Mouse (Mus musculus) ES-E14 (cell line): Measurements from ENCODE around the gene Stk24. TPM values are rescaled to one million over a fixed set of nuclear protein-coding genes. Genes with fewer than 3 reads are reported as not detected.

Experiments used
- DNase-seq: peaks from one replicate; pipeline ENCODE4 v3.0.0-alpha.2; 2013; ENCODE audit warnings: low read depth, low spot score
- H3K27ac ChIP-seq: 2 replicates; pipeline ENCODE4 v1.5.1; 2012; ENCODE audit warnings: low read depth, mild to moderate bottlenecking, low read length, moderate library complexity, mixed read lengths; ENCODE audit not compliant: poor library complexity, insufficient read depth, severe bottlenecking
- H3K36me3 ChIP-seq: 2 replicates; pipeline ENCODE4 v1.6.1; 2012; ENCODE audit warnings: mild to moderate bottlenecking, low read length, moderate library complexity, mixed read lengths; ENCODE audit not compliant: control insufficient read depth, poor library complexity, insufficient read depth, severe bottlenecking
- H3K4me1 ChIP-seq, 2 experiments: fragments of 150-350 bp in 1 of 2; sonication (generic) in 1 of 2; 2 replicates each; pipeline ENCODE4 v1.6.1; 2012; ENCODE audit warnings: low read length in 2 of 2, mild to moderate bottlenecking in 1 of 2, mixed read lengths in 1 of 2; ENCODE audit not compliant: control insufficient read depth in 2 of 2, insufficient read depth in 2 of 2, poor library complexity in 1 of 2
- H3K4me3 ChIP-seq, 2 experiments: fragments of 150-350 bp in 1 of 2; sonication (generic) in 1 of 2; 2 replicates each; pipeline ENCODE4 v1.5.1; 2012; ENCODE audit warnings: low read length in 2 of 2, low read depth in 1 of 2, mild to moderate bottlenecking in 1 of 2, mixed read lengths in 1 of 2; ENCODE audit not compliant: insufficient read depth in 1 of 2, poor library complexity in 1 of 2, severe bottlenecking in 1 of 2
- H3K9ac ChIP-seq: 2 replicates; pipeline ENCODE4 v1.6.1; 2012; ENCODE audit warnings: low read depth, mild to moderate bottlenecking, low read length, mixed read lengths; ENCODE audit not compliant: poor library complexity, insufficient read depth, severe bottlenecking
- H3K9me3 ChIP-seq: fragments of 150-350 bp; sonication (generic); 2 replicates; pipeline ENCODE4 v1.6.1; 2012; ENCODE audit warnings: low read depth, mild to moderate bottlenecking, low read length; ENCODE audit not compliant: control insufficient read depth, insufficient read depth
- CHD2 ChIP-seq: IDR thresholded peaks from 2 replicates; pipeline ENCODE4 v1.6.1; 2014; ENCODE audit warnings: mild to moderate bottlenecking, low read depth, low read length, inconsistent platforms
- HCFC1 ChIP-seq: IDR thresholded peaks from 2 replicates; pipeline ENCODE4 v1.6.1; 2012; ENCODE audit warnings: low read length, inconsistent platforms, borderline replicate concordance; ENCODE audit not compliant: insufficient read depth
- MAFK ChIP-seq: IDR thresholded peaks from 2 replicates; pipeline ENCODE4 v1.6.1; 2014; ENCODE audit warnings: mild to moderate bottlenecking, low read depth, low read length, inconsistent platforms; ENCODE audit not compliant: insufficient read depth
- ZC3H11A ChIP-seq: IDR thresholded peaks from 2 replicates; pipeline ENCODE4 v1.6.1; 2012; ENCODE audit warnings: low read depth, mild to moderate bottlenecking, inconsistent platforms, low read length, borderline replicate concordance
- ZNF384 ChIP-seq: IDR thresholded peaks from 2 replicates; pipeline ENCODE4 v1.6.1; 2012; ENCODE audit warnings: low read depth, low read length, inconsistent platforms
- in situ Hi-C, 2 experiments: fragments of 600-800 bp; cut with MboI; formaldehyde crosslinking; loops; one replicate each; pipeline ENCODE4 v1.15.1; 2025; ENCODE audit warnings: low sequenced_read_pairs in 2 of 2, inconsistent platforms in 1 of 2; ENCODE audit not compliant: unreplicated experiment in 2 of 2
- total RNA-seq: library from RNA; depleted of rRNA; stranded (reverse); fragments of 300-350 nt; gene quantifications from 2 replicates; pipeline ENCODE4 v1.2.3, GENCODE M21; 2012

Stk24 gene
- total RNA-seq, 1 experiment, result 21.2 TPM

- Histone ChIP-seq H3K4me3 (no peak overlapping the region), H3K4me1 (peaks cover 0 to 2% of the 10 kb centered on the region in 2 experiments; a peak in 2 of 4 replicates), H3K36me3 (peaks cover 27% of the 10 kb centered on the region; the same call in 1 of the 2 replicates), H3K9ac (no peak overlapping the region), H3K9me3 (no peaks in the 10 kb centered on the region), H3K27ac (no peak overlapping the region)
- in situ Hi-C loops, result no loop called here
- TF ChIP-seq MAFK (no peak), CHD2 (no peak), ZNF384 (no peak), ZC3H11A (no peak), HCFC1 (no peak)
- DNase-seq, result no peak
Measured at GRCm38 (mm10) chr14:121291881-121292280, 87.9 kb downstream of the Stk24 start.

GRCm38 (mm10) chr14:121285379-121286120 is 94.3 kb downstream of the Stk24 start:
- in situ Hi-C loops, result no loop called here
- H3K36me3 ChIP-seq, result peaks cover 25% of the 10 kb centered on the region; the same call in 1 of the 2 replicates
- no peaks in the 10 kb centered on the region for H3K9me3 ChIP-seq
- H3K27ac ChIP-seq, result no peak overlapping the region
- H3K4me3 ChIP-seq, result no peak overlapping the region
- no peak for DNase-seq
- TF ChIP-seq ZNF384, result no peak
- no peak for TF ChIP-seq HCFC1
- no peak for TF ChIP-seq ZC3H11A
- TF ChIP-seq MAFK, result no peak
- TF ChIP-seq CHD2, result no peak
- H3K4me1 ChIP-seq, result peaks cover 0 to 7% of the 10 kb centered on the region in 2 experiments; a peak in 1 of 4 replicates
- H3K9ac ChIP-seq, result no peak overlapping the region

GRCm38 (mm10) chr14:121281336-121281710 is 98.5 kb downstream of the Stk24 start:
- Histone ChIP-seq H3K27ac (no peak overlapping the region), H3K4me1 (peaks cover 0 to 7% of the 10 kb centered on the region in 2 experiments; a peak in 1 of 4 replicates), H3K9me3 (no peaks in the 10 kb centered on the region), H3K4me3 (no peak overlapping the region), H3K36me3 (peaks cover 22% of the 10 kb centered on the region; the same call in 1 of the 2 replicates), H3K9ac (no peak overlapping the region)
- TF ChIP-seq HCFC1 (no peak), CHD2 (no peak), ZC3H11A (no peak), ZNF384 (no peak), MAFK (no peak)
- no peak for DNase-seq
- in situ Hi-C loops, result no loop called here

GRCm38 (mm10) chr14:121280601-121281335 is 99.0 kb downstream of the Stk24 start:
- Histone ChIP-seq H3K36me3 (peaks cover 18% of the 10 kb centered on the region; the same call in 1 of the 2 replicates), H3K27ac (no peak overlapping the region)
- TF ChIP-seq HCFC1 (no peak), CHD2 (no peak), ZC3H11A (no peak), MAFK (no peak), ZNF384 (no peak)

More at GRCm38 (mm10) chr14:121280601-121281335, 99.0 kb downstream of the Stk24 start:
- H3K4me3 ChIP-seq, result no peak overlapping the region
- H3K9me3 ChIP-seq, result no peaks in the 10 kb centered on the region
- no peak for DNase-seq
- peaks cover 0 to 7% of the 10 kb centered on the region in 2 experiments; a peak in 1 of 4 replicates for H3K4me1 ChIP-seq
- H3K9ac ChIP-seq, result no peak overlapping the region
- in situ Hi-C loops, result no loop called here
